Mouse (Mus musculus) left cerebral cortex, postnatal 36 days (tissue): ENCODE data around the gene Igf2r. TPM values are rescaled to one million over a fixed set of nuclear protein-coding genes. Genes with fewer than 3 reads are reported as not detected.

Experiments
- DNase-seq, 2 experiments: peaks; one replicate each; pipeline ENCODE4 v3.0.0; 2021 to 2022; ENCODE audit warnings: low spot score in 2 of 2, mixed read lengths in 1 of 2
- intact Hi-C: fragments of 180-260 bp; cut with DNase I; formaldehyde crosslinking; loops from one replicate; pipeline ENCODE4 v1.15.1; 2025
- total RNA-seq, 2 experiments: library from RNA; stranded (reverse); gene quantifications; 2 replicates each; pipeline ENCODE4 v1.2.3; 2021

The Igf2r gene
- total RNA-seq, 2 experiments from 2014 or later: 27.0 to 27.7 TPM

GRCm38 (mm10) chr17:12639585-12639984 lies 129.9 kb downstream of the Igf2r start:
- intact Hi-C loops: no loop called here
- DNase-seq: no peak

GRCm38 (mm10) chr17:12634814-12635213 lies 134.7 kb downstream of the Igf2r start:
- no peak for DNase-seq
- intact Hi-C loops: no loop called here

Other genes starting within 250 kb of the Igf2r start
- under 1 TPM; 0.75 to 0.84 TPM for gene Slc22a2, start 185.5 kb downstream of the Igf2r start, total RNA-seq
- 1 to 10 TPM in 1 of 2 experiments, under 1 TPM in 1; 0.72 to 1.1 TPM for gene Slc22a1, start 93.8 kb downstream of the Igf2r start, total RNA-seq
- gene Mas1, start 98.5 kb upstream of the Igf2r start, total RNA-seq: 10 to 100 TPM; 27.4 to 35.8 TPM
- under 1 TPM in 1 of 2 experiments, not detected in 1; 0.37 TPM for gene Mrgprh, start 106.4 kb upstream of the Igf2r start, total RNA-seq
- gene Pnldc1, start 140.6 kb upstream of the Igf2r start, total RNA-seq: 1 to 10 TPM; 1.4 to 1.8 TPM
- 100 to 1,000 TPM; 193 to 198 TPM for gene Tcp1, start 146.0 kb upstream of the Igf2r start, total RNA-seq
- 10 to 100 TPM; 54.0 to 56.0 TPM for gene Mrpl18, start 146.7 kb upstream of the Igf2r start, total RNA-seq
- gene Acat3, start 170.9 kb upstream of the Igf2r start, total RNA-seq: 1 to 10 TPM; 3.9 to 4.3 TPM
- 10 to 100 TPM; 52.7 to 68.9 TPM for gene Acat2, start 191.1 kb upstream of the Igf2r start, total RNA-seq
- 10 to 100 TPM; 47.6 to 51.5 TPM for gene Wtap, start 224.5 kb upstream of the Igf2r start, total RNA-seq
- gene Sod2, start 237.2 kb upstream of the Igf2r start, total RNA-seq: 100 to 1,000 TPM; 272 to 281 TPM